Mouse (Mus musculus): Measurements from ENCODE around the gene Crybb1.

DNA sequence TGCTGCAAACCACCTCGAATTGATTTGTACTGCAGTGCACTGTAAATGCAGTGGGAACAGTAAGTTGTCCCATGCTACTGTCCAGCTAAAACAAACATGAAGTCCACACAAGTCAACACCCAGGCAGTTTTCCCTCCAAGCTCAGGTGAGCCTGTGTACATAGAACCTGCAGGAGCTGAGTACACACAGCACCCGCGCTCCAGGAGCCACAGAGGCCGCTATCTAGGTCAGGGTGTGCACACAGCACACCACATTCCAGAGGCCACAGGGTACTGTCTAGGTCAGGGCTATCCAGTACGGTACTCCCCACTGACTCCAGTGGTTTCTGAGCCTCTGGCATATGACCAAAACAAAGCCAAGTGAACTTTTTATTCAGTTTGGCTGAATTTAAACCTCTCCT is 46.7 kb downstream of the Crybb1 start:
- no peak for TF ChIP-seq GATA1 (IDR thresholded peaks at IDR 0.05; ENCODE audit: borderline replicate concordance, low read length)
- TF ChIP-seq CTCF (IDR thresholded peaks at IDR 0.05; ENCODE audit: low read depth, low read length), result no peak
- TF ChIP-seq TAL1 (conservative IDR thresholded peaks at IDR 0.05; ENCODE audit: low read depth, low read length), result no peak

All from G1E (cell line).